Mouse (Mus musculus): ENCODE measurements around the gene Dek.

Gene Dek

DNA sequence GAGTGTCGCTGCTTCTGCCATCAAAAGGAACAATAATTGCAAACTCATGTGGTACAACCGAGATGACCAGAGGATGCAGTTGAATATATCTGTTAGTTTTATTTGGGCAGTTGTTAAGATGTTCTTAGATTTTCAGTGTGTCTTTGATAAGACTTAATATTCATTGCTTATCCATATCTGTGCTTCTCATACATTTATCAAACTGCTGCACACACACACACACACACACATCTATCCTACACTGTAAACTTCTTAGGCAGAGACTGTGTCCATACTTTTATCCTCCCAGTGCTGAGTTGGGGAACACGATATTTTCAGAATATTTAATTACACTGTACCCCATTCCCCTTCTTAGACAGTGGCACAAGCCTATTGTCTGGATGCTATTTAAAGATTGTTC lies 5.2 kb upstream of the Dek start:
- DNase-seq (ENCODE audit: low read depth, low spot score), result no peak

DNA sequence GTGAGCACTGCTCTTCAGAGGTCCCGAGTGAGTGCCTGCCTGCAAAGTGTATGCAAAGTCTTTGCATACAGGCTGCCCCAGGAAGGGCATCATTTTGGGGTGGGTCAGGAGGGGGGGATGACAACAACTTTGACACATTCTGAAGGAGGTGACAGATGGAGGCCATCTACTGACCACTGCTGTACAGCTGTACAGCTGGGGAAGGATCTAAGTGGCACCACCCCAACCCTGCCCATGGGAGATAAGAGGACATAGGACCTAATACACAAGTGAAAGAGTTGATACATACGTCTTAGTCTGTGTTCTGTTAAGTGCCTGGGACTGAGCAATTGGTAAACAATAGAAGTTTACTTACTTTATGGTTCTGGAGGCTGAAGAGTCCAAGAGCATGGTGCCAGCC lies 3.2 kb upstream of the Dek start:
- DNase-seq (ENCODE audit: low read depth, low spot score), result no peak

DNA sequence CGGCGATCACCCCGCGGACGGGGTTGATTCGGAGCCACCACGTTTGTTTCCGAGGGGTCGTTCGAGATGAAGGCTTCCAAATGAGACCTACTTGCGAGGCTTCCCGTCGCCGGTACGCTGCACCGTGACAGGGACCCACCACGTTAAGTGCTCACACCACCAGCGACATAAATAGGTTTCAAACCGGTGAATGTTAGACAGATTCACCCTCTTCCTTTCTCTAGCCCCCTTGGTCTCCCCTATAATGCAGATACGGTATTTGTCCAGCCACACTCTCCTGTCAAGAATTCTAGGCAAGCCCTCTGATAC lies 533 bp upstream of the Dek start:
- DNase-seq (ENCODE audit: low read depth, low spot score), result no peak

DNA sequence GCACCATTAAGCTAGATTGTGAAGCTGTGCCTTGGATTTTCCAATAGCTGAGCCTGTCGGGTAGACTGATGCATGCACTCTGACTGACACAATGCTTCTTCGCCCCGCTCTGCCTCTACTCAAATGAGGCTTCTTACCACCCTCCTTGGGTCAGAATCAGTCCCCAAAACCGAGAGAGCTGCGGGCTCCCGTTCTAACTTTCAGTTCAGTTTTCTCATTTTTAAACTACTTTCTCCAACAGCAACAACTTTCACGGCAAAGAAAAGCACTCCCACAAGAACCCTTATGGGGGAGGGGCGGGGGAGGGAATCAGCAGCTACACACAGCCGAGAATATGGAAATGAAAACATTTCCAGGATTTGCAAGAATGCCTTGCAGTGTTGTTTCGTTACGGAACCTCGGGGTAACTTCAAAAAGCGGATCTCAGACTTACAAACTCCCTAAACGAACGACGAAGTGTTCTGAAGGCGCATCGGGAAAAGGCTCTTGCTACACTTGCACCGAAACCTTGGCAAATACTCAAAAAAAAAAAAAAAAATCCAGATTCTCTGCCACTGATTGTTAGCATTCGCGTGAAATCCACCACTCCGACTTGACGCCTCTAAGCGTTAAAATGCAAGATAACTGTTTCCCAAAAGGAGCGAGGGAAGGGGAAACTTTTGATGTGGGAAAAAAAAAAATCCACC lies 1.0 kb downstream of the Dek start:
- DNase-seq (ENCODE audit: low read depth, low spot score), result peak; percentile 49

DNA sequence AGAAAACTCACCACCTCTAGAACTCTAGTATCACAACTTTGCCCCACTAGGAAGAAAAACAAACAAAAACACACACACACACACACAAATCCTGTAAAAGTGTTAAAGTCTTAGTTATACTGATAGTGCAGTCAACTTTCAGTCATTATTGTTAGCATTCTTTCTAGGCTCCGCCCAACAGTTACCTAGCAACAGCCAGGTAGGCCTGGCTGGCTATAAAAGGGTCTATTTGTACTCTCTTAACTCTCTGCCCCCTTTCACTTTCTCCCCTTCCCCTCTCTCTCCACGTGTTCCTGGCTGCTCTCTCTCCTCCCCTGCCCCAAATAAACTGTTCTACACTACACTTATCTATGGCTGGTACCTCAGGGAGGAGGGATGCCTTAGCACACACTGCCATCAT lies 1.9 kb downstream of the Dek start:
- no peak for DNase-seq (ENCODE audit: low read depth, low spot score)

DNA sequence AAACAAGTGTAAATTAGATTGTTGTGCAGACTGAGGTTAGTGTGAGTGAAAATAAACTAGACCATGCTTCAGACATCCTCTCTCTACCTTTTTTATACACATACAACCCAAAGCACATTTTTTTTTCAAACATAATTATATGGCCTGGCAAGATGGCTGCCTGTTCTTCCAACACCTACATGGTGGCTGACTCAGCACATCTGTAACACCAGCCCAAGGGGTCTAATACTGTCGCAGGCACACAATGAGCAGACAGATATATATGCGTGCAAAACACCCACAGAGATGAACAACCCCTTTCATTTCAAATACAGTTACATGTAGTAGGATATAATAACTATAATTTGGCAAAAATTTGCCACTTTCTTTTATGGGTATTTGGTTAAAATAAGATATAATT lies 5.4 kb downstream of the Dek start:
- no peak for DNase-seq (ENCODE audit: low read depth, low spot score)

DNA sequence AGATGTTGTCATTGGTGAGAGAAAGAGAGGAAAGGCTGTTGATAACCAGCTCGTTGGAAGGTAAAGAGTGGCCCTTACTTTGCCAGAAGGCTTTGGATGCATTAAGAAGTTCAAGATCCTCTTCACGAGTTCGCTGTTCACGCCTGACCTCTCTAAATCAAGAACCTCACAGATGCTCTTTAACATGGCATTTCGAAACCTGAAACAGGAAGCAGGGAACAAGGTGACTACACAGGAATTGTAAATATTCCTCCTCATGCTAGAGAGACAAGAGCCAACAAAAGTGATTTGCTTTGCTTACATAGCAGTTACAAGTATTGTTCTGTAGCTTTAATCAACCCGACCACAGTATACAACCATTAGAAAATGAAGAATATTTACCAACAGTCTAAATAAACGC lies 6.7 kb downstream of the Dek start:
- no peak for DNase-seq (ENCODE audit: low read depth, low spot score)

DNA sequence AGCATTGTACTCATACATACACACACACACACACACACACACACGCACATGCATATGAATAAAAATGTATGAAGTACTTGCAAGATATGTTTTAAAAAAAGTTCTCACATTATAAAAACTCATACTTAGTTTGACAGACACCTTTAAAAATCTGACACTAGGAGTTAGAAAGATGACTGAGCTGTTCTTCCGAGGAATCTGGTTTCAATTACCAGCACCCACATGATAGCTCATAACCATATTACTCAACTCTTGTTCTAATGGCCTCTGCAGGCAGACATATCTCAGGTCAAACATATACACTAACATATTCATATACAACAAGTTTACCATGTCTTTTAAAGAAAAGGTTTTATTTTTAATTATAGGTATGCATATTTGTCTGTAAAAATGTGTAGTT lies 9.4 kb downstream of the Dek start:
- DNase-seq (ENCODE audit: low read depth, low spot score), result no peak

DNA sequence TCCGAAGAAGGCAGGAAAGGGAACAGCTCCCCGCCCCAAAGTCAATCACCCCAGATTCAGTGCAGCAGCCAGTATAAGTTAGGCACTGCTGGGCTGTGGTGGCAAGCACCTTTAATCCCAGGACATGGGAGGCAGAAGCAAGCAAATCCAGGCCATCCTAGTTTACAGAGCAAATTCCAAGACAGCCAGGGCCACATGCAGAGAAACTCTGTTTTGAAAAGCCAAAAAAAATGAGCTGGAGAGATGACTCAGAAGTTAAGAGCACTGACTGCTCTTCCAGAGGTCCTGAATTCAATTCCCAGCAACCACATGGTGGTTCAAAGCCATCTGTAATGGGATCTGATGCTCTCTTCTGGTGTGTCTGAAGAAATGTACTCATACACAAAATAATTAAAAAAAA lies 12.2 kb downstream of the Dek start:
- DNase-seq (ENCODE audit: low read depth, low spot score), result no peak

DNA sequence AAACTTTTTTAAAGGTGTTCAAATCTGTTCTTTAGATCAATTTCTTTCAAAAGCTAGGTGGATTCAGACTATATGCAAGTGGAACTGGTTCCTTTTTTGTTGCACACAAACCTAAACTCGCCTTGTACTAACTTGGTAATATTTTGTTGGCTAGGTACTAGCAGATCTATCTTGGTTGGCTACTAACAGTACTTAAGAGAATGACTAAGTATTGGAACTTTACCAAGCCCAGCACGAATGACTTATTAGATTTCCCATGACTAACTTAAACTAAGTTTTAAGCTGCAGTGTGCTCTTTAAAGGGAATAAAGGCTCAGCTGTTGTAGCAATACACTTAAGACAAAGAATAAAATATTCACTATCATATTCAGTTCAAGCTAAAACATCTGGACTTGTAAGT lies 16.7 kb downstream of the Dek start:
- DNase-seq (ENCODE audit: low read depth, low spot score), result no peak

DNA sequence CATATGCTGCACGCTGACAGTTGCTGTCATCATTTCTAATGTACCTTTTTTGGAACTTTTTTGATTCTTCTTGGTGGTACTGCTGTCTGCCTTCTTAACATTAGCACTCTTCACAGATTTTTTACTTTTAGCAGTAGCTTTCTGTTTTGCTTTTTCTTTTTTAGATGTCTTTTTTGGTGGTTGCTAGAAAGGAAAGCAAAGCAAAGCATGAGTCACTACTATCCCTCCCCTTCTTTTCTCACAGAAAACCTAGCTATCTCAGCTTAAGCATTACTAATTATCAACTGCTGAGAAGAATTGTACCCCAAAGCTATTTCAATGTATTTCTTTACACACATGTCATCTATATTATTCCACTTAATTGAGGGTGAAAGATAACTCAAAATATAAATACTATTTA lies 17.6 kb downstream of the Dek start:
- peak; percentile 55 for DNase-seq (ENCODE audit: low read depth, low spot score)

DNA sequence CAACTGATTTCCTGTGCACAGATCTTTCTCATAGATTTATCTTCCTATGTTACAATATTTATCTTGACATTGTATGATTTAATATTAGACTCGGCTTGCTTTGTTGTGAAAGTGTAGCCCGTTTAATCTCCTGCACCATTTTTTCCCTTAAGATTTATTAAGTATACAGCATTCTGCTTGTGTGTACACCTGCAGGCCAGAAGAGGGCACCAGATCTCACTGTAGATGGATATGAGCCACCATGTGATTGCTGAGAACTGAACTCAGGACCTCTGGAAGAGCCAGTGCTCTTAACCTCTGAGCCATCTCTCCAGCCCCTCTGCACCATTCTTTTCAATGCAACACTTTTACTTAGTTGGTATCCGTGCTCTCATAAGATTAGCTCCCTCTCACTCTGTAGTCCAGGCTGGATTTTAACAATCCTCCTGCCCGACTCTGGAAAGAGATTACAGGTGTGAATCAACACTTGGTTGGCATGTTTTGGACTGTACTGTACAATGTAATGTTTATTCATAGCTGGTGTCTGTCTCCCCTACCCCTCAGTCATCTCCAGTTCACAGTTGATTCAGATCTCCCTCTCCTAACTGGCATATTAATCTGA lies 25.0 kb downstream of the Dek start:
- DNase-seq (ENCODE audit: low read depth, low spot score), result no peak

DNA sequence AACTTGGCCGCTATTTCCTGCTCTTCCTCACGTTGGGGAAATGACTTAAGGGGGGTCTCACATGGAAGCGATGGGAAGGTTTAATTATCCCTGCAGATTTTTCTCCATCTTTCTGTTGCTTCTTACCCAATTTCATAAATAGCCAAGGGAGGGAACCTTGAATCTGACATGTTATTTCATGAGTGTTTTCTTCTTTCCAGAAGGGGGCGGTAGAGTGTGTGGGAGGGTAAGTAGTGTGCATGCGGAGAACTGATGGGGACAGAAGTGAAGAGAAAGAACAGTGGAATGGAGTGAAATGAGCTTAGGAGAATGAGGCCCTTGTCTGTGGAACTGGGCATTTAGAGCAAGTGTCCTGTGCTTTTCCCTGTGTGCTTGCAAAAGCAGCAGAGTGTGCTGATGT lies 27.2 kb downstream of the Dek start:
- DNase-seq (ENCODE audit: low read depth, low spot score), result peak; percentile 19

DNA sequence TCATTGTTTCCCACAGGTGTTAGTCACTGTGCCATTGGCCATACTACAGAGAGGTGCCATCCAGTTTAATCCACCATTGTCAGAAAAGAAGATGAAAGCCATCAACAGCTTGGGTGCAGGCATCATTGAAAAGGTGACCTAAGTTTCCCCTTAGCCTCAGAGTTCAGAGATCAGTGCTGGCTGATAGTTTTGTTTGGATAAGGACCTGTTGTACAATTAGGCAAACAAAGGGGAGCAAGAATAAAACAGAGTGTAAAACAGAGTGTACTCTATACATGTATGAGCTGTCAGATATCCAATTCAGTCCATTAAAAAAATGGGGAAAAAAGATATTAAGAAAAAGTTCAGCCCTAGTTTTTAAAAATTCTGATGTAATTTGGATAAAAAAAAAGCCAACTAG lies 28.6 kb downstream of the Dek start:
- DNase-seq (ENCODE audit: low read depth, low spot score), result no peak

DNA sequence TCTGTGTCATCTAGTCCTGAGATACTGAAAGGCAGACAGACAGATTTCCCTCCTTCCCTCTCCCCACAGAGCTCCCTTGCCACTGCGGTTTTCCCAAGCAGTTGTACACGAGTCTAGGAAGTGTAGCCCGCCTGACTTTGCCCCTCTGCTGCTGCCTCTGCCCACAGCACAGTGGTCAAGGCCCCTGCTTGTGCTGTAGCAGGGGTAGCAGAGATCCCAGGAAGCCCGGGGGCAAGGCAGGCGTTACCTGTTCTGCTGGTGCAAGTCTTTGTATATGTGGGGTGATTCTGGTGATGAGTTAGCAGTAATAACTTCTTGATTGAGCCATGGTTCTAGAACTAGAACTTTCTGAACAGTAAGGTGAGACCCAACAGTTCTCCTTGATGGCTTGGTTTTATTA lies 29.8 kb downstream of the Dek start:
- DNase-seq (ENCODE audit: low read depth, low spot score), result no peak

DNA sequence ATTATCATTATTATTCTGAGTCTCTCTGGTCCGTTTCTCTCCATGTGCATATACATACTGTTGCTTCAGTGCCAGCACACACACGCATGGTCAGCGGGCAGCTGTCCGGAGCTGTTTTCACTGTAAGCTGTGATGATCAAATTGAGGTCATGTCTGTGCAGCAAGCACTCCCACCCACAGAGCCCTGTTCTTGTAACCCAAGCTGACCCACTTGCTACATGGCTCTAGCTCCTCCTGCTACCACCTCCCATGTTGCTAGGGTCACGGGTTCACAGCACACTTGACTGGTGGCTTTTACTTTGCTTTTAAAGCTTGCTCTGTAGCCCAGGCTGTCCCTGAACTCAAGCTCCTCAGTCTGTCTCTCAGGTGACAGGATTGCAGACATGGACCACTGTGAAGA lies 33.5 kb downstream of the Dek start:
- no peak for DNase-seq (ENCODE audit: low read depth, low spot score)

DNA sequence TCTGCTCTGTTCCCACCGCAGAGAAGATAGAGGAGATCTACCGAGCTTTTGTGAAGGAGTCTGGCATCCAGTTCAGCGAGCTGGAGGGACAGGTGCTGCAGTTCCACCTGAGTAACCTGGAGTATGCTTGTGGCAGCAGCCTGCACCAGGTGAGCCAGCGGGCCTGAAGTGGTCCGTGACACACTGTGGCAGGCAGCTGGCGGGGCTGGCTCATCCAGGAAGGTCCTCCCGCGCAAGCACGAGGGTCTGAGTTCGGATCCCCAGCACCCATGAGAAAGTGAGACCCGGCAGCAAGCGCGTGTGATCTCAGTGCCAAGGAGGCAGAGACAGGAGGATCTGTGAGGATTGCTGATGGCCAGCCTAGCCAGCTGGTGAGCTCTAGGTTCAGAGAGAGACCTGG lies 34.1 kb downstream of the Dek start:
- DNase-seq (ENCODE audit: low read depth, low spot score), result no peak

DNA sequence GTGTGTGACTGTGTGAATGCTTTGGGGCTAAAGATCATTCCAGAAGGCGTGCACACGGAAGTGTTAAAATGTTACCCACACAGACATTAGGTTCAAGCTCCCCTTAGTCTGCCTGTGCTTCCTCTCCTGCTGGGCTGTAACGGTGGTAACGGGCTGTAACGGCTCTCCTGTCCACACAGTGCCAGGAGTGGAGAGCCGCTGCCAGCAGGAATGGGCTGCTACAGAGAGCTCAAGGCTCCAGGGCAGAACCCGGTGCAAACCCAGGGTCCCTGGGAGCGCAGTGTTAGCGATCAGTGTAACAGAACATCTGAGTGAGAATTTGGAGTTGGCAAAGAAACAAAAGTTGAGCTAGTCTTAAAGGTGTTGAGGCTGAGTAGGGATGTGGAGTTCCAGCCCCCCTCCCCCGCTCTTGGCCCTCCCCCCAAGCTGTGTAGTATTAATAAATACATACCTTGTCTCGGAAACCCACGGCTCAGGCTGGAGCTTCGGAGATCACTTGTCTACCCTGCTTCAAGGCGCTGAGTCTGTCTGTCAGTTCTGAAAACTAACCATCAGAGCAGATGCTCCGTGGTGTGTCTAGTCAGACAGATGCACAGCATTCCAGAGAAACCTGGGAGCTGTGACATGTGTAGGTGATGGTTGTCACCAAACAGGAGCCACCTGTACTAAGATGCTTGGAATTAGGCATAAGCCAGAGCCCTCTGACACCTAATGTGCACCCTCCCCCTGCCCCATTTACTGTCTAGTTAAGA lies 35.5 kb downstream of the Dek start:
- DNase-seq (ENCODE audit: low read depth, low spot score), result no peak

DNA sequence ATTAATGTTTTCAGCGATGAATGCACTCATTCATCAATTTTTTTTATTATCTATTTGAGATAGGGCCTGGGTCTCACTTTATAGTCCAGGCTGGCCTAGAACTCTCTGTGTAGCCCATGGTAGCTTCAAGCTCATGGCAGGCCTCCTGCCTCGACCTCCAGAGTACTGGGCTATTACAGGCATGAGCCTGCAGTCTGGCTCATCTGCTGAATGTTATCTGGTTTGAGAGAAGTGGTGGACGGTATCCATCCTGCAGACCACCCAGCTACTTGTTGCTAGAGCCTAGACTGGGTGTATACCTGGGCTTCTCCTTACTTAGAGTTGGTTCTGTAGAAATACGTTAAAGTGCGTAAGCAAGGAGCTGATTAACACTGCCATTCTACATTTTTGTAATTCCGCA lies 39.0 kb downstream of the Dek start:
- no peak for DNase-seq (ENCODE audit: low read depth, low spot score)

DNA sequence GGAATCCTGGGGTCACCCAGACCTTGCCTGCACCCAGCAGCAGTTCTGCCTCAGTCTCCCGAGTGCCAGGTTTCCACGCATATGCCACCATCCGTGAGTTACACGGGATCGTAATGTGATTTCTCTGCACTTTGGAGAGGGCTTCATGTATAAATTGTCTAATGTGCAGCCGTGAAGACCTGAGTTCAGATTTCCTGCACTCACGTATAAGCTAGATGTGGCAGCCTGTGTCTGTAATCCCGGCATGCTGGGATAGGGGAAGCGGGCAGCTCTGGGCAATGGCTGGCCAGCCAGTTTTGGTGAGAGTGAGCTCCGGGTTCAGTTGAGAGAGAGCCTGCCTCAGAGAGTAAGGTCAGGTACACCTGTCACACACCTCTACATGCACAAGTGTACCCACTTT lies 39.5 kb downstream of the Dek start:
- DNase-seq (ENCODE audit: low read depth, low spot score), result no peak

DNA sequence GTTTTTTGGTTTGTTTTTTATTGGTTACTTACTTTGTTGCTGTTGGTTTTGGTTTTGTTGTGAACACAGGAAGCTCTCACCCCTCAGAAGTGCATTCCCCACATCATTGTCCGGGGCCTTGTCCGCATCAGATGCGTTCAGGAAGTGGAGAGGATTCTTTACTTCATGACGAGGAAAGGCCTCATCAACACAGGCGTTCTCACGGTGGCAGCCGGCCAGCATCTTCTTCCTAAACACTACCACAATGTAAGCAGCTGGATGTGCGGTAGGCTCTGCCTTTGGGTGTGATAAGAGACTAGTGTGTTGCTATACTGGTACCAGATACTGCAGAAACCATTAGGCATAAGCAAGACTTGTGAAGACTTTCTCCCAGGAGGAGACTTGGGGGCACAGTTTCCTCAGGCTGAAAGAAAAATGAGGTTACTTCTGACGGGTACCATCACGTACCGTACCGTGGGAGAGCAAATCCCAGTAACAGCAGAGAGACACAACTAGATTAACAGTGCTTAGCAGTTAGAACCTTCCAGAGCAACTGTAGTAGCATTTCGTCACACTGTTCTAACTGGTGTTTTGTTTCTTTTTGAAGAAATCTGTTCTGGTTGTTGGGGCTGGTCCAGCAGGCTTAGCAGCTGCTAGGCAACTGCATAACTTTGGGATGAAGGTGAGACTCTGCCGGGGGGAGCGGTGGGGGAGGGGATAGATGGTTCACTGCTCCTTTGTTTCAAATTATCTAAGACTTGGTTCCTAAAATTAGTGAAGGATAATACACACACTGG lies 41.8 kb downstream of the Dek start:
- no peak for DNase-seq (ENCODE audit: low read depth, low spot score)

DNA sequence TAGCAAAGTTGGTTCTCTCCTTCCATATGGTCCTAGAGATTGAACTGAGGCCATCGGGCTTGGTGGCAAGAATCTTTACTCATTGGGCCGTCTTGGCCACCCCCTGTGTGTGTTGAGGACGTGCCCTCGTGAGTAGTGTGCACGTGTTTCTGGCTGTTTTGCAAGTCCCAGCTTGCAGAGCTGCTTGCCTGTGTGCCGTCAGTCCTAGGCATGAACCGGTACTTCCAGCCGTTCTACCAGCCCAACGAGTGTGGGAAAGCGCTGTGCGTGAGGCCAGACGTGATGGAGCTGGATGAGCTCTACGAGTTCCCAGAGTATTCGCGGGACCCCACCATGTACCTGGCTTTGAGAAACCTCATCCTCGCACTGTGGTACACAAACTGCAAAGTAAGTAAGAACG lies 43.2 kb downstream of the Dek start:
- DNase-seq (ENCODE audit: low read depth, low spot score), result no peak

DNA sequence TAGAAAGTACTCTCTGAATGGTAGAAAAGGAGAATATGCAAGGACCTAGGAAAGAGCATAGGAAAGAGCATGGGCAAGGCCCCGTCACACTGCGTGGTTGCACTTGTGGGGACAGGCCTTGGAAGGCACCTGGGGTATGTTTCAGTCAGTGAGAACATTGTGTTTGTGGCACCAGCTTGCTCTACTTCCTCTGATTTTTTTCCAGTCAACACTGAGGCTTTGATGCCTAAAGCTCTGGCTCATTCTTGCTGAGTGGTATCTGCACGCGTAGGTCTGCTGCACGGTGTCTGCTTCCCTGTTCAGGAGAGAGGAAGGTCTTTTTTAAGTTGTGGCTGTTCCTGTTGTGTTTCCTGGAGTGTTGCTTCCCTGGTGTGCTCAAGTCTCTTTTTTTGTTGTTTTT lies 49.2 kb downstream of the Dek start:
- DNase-seq (ENCODE audit: low read depth, low spot score), result peak; percentile 22
